Mouse (Mus musculus) testis, postnatal 10 days (tissue): ENCODE results near the gene P2ry10b.

Source experiments
- DNase-seq: peaks from one replicate; pipeline ENCODE4 v3.0.0; 2021; ENCODE audit warnings: low spot score

The P2ry10b gene

GRCm38 (mm10) chrX:107148681-107149080 is at the start of gene P2ry10b:
TSS of gene P2ry10b (plus strand) at chrX:107148927.
- DNase-seq: no peak

- no peak for DNase-seq
These were observed 32.4 kb upstream of the P2ry10b start for GRCm38 (mm10) chrX:107116333-107116732.

GRCm38 (mm10) chrX:107116987-107117386 is 31.7 kb upstream of the P2ry10b start:
- no peak for DNase-seq

- no peak for DNase-seq
These were observed 5.5 kb upstream of the P2ry10b start for GRCm38 (mm10) chrX:107143184-107143583.

- no peak for DNase-seq
These were observed 4.8 kb upstream of the P2ry10b start for GRCm38 (mm10) chrX:107143930-107144329.

GRCm38 (mm10) chrX:107149391-107149993 is 765 bp downstream of the P2ry10b start:
- DNase-seq: no peak

- no peak for DNase-seq
These were observed 1.3 kb downstream of the P2ry10b start for GRCm38 (mm10) chrX:107150027-107150426.

- DNase-seq: no peak
These were observed 2.2 kb downstream of the P2ry10b start for GRCm38 (mm10) chrX:107150752-107151515.

GRCm38 (mm10) chrX:107156021-107156420 is 7.3 kb downstream of the P2ry10b start:
- DNase-seq: no peak

GRCm38 (mm10) chrX:107160496-107160895 is 11.8 kb downstream of the P2ry10b start:
- DNase-seq: no peak

- DNase-seq: no peak
These were observed 19.6 kb downstream of the P2ry10b start for GRCm38 (mm10) chrX:107168281-107168680.

- no peak for DNase-seq
These were observed 20.4 kb downstream of the P2ry10b start for GRCm38 (mm10) chrX:107169128-107169527.

- DNase-seq: no peak
These were observed 30.0 kb downstream of the P2ry10b start for GRCm38 (mm10) chrX:107178742-107179141.

GRCm38 (mm10) chrX:107217577-107218090 is 68.9 kb downstream of the P2ry10b start:
- no peak for DNase-seq
